Mouse (Mus musculus): ENCODE measurements at regions not wholly inside any gene's neighbourhood (a gene's known extent, or its start where the extent isn't known, plus 50 kb on each side); places are given as distances from the start of the nearest gene placed in this dataset.
A peak's percentile ranks its signal among the peaks of the same experiment; 100 is the strongest.

DNA sequence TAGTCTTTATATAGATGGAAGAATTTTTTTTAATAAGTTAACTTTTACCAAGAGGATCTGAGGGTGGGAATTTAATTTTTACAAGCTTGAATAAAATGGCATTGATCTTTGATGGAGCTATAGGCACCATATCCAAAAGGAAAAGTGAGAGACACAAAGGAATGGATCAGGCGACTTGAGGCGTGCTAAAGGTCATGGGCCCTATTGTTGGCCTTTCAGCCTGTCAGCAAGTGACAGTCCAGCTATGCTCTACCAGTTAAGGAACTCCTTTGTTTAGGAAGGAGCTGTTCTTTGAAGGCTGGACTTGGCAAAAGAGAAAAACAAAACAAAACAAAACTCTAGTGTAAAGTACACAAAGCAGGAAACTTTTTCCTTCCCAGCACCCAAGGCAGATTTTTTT is 403.8 kb downstream of the Tmem161b start:
- no peak for DNase-seq (ENCODE audit: extremely low spot score, low spot score)

GRCm38 (mm10) chr13:84626397-84626796 is 404.3 kb downstream of the Tmem161b start:
- Histone ChIP-seq H3K9me3 (no peaks in the 10 kb centered on the region), H3K4me3 (no peak overlapping the region), H3K36me3 (replicated peaks) (no peaks in the 10 kb centered on the region), H3K4me1 (peaks cover 20% of the 10 kb centered on the region), H3K27ac (peak overlapping the region; percentile 66; the same call in 1 of the 2 replicates), H3K27me3 (ENCODE audit: poor library complexity, severe bottlenecking) (peaks cover 7% of the 10 kb centered on the region; the same call in 1 of the 2 replicates)
- WGBS = 51% methylated on average over 1 of the region's 1 CpGs
- no peak for DNase-seq (ENCODE audit: extremely low spot score, low spot score)

More for the DNA sequence above, 403.8 kb downstream of the Tmem161b start:
- H3K4me1 ChIP-seq = peaks cover 20% of the 10 kb centered on the region
- peaks cover 7% of the 10 kb centered on the region; the same call in 1 of the 2 replicates for H3K27me3 ChIP-seq (ENCODE audit: poor library complexity, severe bottlenecking)
- no peak overlapping the region for H3K4me3 ChIP-seq
- H3K9me3 ChIP-seq = no peaks in the 10 kb centered on the region
- H3K36me3 ChIP-seq (replicated peaks) = no peaks in the 10 kb centered on the region
- H3K27ac ChIP-seq = peak overlapping the region; percentile 66; the same call in 1 of the 2 replicates
- 19% methylated on average over 2 of the region's 2 CpGs for WGBS

- 86% methylated on average over 2 of the region's 2 CpGs for WGBS
- no peak overlapping the region for H3K4me3 ChIP-seq
- DNase-seq (ENCODE audit: extremely low spot score, low spot score) = no peak
Observed at GRCm38 (mm10) chr13:84630686-84631085, 408.6 kb downstream of the Tmem161b start.

DNA sequence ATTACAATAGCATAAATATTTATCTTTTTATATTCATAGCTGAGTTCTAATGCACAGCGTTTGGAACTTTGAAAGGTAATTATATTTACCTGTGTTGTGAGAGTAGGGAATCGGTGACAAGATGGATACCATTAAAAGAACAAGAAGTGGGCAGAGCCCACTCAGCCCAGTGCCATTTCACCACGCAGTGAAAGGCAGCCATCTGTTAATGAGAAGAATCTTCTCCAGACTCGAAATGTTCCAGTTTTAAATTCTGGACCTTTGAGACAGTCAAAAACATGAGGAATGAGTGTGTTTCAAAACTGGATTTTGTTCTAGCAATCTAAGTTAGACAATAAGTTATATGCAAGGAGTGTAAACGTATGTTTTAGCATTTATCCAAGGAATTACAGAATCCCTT is 410.4 kb downstream of the Tmem161b start:
- WGBS = 85% methylated on average over 5 of the region's 5 CpGs
- Histone ChIP-seq H3K4me1 (peaks cover 14% of the 10 kb centered on the region), H3K27me3 (ENCODE audit: poor library complexity, severe bottlenecking) (peaks cover 46% of the 10 kb centered on the region), H3K36me3 (replicated peaks) (peaks cover 5% of the 10 kb centered on the region; the same call in 1 of the 2 replicates), H3K27ac (no peak overlapping the region), H3K4me3 (no peak overlapping the region), H3K9me3 (peaks cover 3% of the 10 kb centered on the region; the same call in 1 of the 2 replicates)
- no peak for DNase-seq (ENCODE audit: extremely low spot score, low spot score)

More at GRCm38 (mm10) chr13:84630686-84631085, 408.6 kb downstream of the Tmem161b start:
- H3K27ac ChIP-seq = peak overlapping the region; percentile 48; the same call in 1 of the 2 replicates
- H3K27me3 ChIP-seq (ENCODE audit: poor library complexity, severe bottlenecking) = peaks cover 28% of the 10 kb centered on the region
- H3K9me3 ChIP-seq = peaks cover 3% of the 10 kb centered on the region; the same call in 1 of the 2 replicates
- peaks cover 5% of the 10 kb centered on the region; the same call in 1 of the 2 replicates for H3K36me3 ChIP-seq (replicated peaks)
- H3K4me1 ChIP-seq = peaks cover 9% of the 10 kb centered on the region

- Histone ChIP-seq H3K27ac (peak overlapping the region; percentile 86), H3K4me3 (no peak overlapping the region), H3K9me3 (peaks cover 3% of the 10 kb centered on the region; the same call in 1 of the 2 replicates), H3K27me3 (ENCODE audit: poor library complexity, severe bottlenecking) (peaks cover 55% of the 10 kb centered on the region), H3K4me1 (peaks cover 51% of the 10 kb centered on the region), H3K36me3 (replicated peaks) (peaks cover 5% of the 10 kb centered on the region; the same call in 1 of the 2 replicates)
- no peak for DNase-seq (ENCODE audit: extremely low spot score, low spot score)
Observed at GRCm38 (mm10) chr13:84636831-84637230, 414.7 kb downstream of the Tmem161b start.

DNA sequence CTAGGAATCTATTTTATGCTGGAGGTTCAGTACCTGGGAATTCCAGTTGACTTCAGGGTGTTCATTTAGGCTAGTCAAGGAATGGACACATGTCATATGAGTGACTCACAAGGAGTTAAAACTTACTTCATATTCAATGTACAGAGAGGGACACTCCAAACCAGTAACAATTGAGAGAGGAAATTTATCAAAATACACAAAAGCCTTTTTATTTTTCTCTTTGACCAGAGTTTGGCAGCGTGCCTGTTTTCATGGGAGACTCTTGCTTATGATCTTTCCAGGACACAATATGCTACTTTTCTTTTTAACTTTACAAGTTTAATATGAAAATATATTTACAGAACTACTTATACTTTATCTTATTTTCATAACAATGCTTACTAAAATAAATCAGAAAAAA is 415.5 kb downstream of the Tmem161b start:
- Histone ChIP-seq H3K36me3 (replicated peaks) (peaks cover 5% of the 10 kb centered on the region; the same call in 1 of the 2 replicates), H3K27me3 (ENCODE audit: poor library complexity, severe bottlenecking) (peaks cover 63% of the 10 kb centered on the region), H3K4me3 (no peak overlapping the region), H3K9me3 (peaks cover 3% of the 10 kb centered on the region; the same call in 1 of the 2 replicates), H3K4me1 (peaks cover 51% of the 10 kb centered on the region), H3K27ac (peak overlapping the region; percentile 86)
- no peak for DNase-seq (ENCODE audit: extremely low spot score, low spot score)
- 66% methylated on average over 1 of the region's 1 CpGs for whole genome bisulfite sequencing

DNA sequence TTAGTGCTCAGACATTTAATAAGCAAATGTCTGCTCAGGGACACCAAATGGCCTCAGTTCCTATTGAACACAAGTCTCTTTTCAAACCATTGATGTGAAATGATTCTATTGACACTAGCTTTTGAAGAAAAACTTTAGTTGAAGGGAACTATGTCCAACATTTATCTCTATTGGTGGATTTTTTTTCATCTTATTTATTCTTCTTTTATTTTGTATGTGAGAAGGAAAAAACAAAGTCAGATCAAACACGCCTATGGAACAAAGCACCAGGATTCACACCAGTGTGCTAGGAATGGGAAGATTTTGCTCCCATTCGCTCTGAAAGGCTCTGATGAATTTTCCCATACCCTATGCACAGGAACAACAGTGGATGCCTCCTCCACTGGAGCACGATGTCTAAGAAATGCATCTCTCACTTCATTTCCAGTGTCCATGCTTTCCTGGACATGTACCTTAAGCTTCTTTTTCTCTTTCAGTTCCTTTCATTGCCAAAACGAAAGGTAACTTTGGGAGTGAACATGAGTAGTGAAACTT is 416.4 kb downstream of the Tmem161b start:
- peak; percentile 36 for DNase-seq (ENCODE audit: extremely low spot score, low spot score)
- H3K27ac ChIP-seq = peak overlapping the region; percentile 86
- peaks cover 58% of the 10 kb centered on the region for H3K27me3 ChIP-seq (ENCODE audit: poor library complexity, severe bottlenecking)
- H3K9me3 ChIP-seq = peaks cover 3% of the 10 kb centered on the region; the same call in 1 of the 2 replicates
- peaks cover 51% of the 10 kb centered on the region for H3K4me1 ChIP-seq
- H3K4me3 ChIP-seq = no peak overlapping the region
- peaks cover 5% of the 10 kb centered on the region; the same call in 1 of the 2 replicates for H3K36me3 ChIP-seq (replicated peaks)
- WGBS = 27% methylated on average over 4 of the region's 4 CpGs

DNA sequence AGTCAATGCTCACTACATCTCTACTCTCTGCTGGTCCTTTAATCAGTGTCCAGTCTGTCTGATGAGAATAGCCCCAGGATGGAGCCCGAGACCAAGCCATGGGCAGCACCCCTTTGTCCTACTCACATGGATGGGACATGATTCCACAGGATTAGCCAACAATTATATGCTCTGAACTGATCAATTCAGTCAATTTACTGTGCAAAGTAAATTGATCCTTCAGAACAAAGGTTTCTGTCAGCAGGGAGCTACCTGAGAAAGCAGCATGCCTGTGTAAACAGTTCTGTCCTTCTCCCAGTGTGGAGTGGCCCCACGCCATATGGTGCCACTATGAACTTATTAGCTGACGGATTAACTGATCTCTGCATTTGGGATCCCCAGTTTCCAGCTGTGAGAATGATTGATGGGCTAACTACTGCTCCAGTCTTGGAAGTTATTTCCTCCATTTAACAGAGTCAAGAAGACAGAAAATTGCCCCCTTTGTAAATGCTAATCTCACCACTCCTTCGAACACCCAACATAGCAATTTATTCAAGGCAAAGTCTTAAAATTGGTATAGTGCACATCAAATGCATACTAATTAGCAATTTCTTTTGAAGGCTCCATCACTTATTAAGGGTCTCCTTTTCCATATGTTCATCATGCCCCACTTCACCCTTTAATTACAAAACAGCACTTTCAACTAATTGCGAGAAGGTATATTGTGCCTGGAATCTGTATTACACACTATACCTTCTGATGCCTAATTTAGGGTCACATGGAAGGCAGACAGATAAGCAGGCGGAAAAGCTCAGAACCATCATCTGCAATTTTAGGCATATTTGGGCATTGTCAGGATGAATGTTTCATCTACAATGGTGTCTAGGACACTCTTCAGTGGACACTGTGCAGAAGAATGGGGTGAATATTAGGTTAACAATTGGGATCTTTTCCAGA is 417.3 kb downstream of the Tmem161b start:
- Histone ChIP-seq H3K27me3 (ENCODE audit: poor library complexity, severe bottlenecking) (peaks cover 60% of the 10 kb centered on the region), H3K36me3 (replicated peaks) (peaks cover 4% of the 10 kb centered on the region; the same call in 1 of the 2 replicates), H3K4me3 (no peak overlapping the region; the same call in 1 of the 2 replicates), H3K4me1 (peaks cover 51% of the 10 kb centered on the region), H3K9me3 (peaks cover 1% of the 10 kb centered on the region; the same call in 1 of the 2 replicates), H3K27ac (peak overlapping the region; percentile 86)
- DNase-seq (ENCODE audit: extremely low spot score, low spot score) = peak; percentile 70
- 19% methylated on average over 6 of the region's 6 CpGs for WGBS

DNA sequence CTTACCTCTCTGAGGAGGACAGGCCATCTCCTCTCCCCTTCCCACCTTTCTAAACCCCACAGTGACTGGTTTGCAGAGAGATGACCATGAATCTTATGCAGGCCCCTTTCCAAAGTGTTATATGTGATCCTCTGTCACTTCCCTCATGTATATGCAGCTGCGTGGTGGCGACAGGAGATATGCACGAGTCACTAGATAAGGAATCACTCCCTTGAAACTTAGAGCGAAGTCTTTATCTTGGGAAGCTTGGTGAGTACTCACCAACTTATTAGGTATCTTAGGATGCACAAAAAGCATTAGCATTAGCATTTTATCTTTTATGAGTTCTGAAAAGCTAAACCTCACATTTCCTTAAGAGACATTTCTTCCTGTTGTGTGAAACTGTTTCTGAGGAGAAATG is 421.9 kb downstream of the Tmem161b start:
- no peak for DNase-seq (ENCODE audit: extremely low spot score, low spot score)
- Histone ChIP-seq H3K36me3 (replicated peaks) (no peaks in the 10 kb centered on the region), H3K4me1 (peaks cover 29% of the 10 kb centered on the region), H3K27ac (peak overlapping the region; percentile 48; the same call in 1 of the 2 replicates), H3K9me3 (no peaks in the 10 kb centered on the region; the same call in 1 of the 2 replicates), H3K27me3 (ENCODE audit: poor library complexity, severe bottlenecking) (peaks cover 38% of the 10 kb centered on the region), H3K4me3 (no peak overlapping the region)
- WGBS = 95% methylated on average over 4 of the region's 4 CpGs

- H3K4me3 ChIP-seq = no peak overlapping the region
- H3K9me3 ChIP-seq = no peaks in the 10 kb centered on the region; the same call in 1 of the 2 replicates
- H3K4me1 ChIP-seq = peaks cover 7% of the 10 kb centered on the region
- 83% methylated on average over 1 of the region's 1 CpGs for WGBS
- H3K27me3 ChIP-seq (ENCODE audit: poor library complexity, severe bottlenecking) = peaks cover 23% of the 10 kb centered on the region
- no peaks in the 10 kb centered on the region for H3K36me3 ChIP-seq (replicated peaks)
- no peak for DNase-seq (ENCODE audit: extremely low spot score, low spot score)
- no peak overlapping the region for H3K27ac ChIP-seq
Observed at GRCm38 (mm10) chr13:84646899-84647298, 424.8 kb downstream of the Tmem161b start.

DNA sequence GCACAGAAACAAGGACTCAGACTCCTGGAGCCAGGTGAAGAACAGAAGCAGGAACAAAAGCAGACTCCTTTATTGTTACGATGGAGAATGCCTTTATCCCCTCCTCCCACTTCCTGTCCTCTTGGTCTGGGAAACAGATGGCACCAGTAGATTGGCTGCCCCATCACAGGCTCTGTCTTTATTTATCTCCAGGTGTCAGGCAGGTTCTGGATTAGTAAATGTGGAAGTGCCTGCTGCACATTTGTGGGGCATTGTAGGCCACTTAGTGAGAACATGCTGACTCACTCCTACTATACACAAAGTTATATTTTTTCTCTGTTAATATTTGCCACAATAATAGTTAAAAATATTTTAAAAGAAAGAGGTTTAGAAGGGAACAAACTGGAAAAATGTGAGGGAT is 426.0 kb downstream of the Tmem161b start:
- peaks cover 7% of the 10 kb centered on the region for H3K4me1 ChIP-seq
- no peak overlapping the region for H3K4me3 ChIP-seq
- no peaks in the 10 kb centered on the region; the same call in 1 of the 2 replicates for H3K9me3 ChIP-seq
- 62% methylated on average over 1 of the region's 1 CpGs for WGBS
- DNase-seq (ENCODE audit: extremely low spot score, low spot score) = no peak
- H3K36me3 ChIP-seq (replicated peaks) = no peaks in the 10 kb centered on the region
- peaks cover 12% of the 10 kb centered on the region; the same call in 1 of the 2 replicates for H3K27me3 ChIP-seq (ENCODE audit: poor library complexity, severe bottlenecking)
- H3K27ac ChIP-seq = 0 out of 2 replicates have a peak overlapping the region, but pooled peaks have one; percentile 12

DNA sequence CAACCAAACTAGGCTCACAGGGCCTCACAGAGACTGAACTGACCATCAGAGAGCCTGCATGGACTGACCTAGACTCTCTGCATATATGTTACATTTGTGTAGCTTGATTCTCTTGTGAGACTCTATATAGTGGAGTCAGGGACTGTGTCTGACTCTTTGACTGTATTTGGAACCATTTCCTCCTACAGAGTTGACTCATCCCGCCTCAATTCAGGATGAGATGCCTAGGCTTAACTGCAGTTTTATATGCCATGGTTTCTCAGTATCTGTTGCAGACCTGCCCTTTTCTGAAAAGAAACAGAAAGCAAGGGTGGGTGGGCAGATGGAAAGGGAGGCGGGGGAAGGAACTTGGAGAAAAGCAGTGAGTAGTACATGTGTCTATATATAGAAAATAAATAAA is 441.9 kb downstream of the Tmem161b start:
- no peaks in the 10 kb centered on the region for H3K4me1 ChIP-seq
- no peak for DNase-seq (ENCODE audit: extremely low spot score, low spot score)
- H3K27me3 ChIP-seq (ENCODE audit: poor library complexity, severe bottlenecking) = no peaks in the 10 kb centered on the region
- H3K4me3 ChIP-seq = no peak overlapping the region
- H3K27ac ChIP-seq = no peak overlapping the region
- H3K9me3 ChIP-seq = no peaks in the 10 kb centered on the region
- H3K36me3 ChIP-seq (replicated peaks) = no peaks in the 10 kb centered on the region
- WGBS = 84% methylated on average over 2 of the region's 2 CpGs

Data from forebrain, embryonic 10.5 days (tissue).